Mouse (Mus musculus): Measurements from ENCODE around the gene Zic2.

DNA sequence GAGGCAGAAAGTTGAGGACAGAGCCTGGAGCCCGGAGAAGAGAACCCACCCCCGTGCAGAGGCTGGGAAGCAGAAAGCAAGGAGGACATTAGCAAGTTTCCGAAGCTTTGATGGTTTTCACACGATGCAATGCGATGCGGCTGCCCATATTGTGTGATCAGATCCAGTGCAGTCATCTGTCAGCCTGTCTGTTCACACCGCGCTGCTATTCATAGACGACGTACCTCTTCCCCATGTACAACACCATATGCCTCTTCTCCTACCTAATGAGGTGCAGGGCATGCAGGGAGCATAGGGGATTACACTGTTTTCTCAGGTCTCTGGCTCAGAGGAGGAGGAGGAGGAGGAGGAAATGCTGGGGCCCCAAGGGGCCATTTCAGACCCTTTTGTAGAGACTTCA is 38.4 kb upstream of the Zic2 start:
- TF ChIP-seq CTCF (IDR thresholded peaks at IDR 0.05; ENCODE audit: low read depth, low read length) (no peak), POLR2AphosphoS5 (IDR thresholded peaks at IDR 0.05; ENCODE audit: insufficient replicate concordance, low read depth, low read length) (no peak), GATA2 (IDR thresholded peaks at IDR 0.05; ENCODE audit: borderline replicate concordance, low read depth, low read length) (no peak), TAL1 (conservative IDR thresholded peaks at IDR 0.05; ENCODE audit: low read depth, low read length) (no peak)
